Mouse (Mus musculus): ENCODE measurements around the gene Krt76. TPM values are rescaled to one million over a fixed set of nuclear protein-coding genes. Genes with fewer than 3 reads are reported as not detected.

Krt76 gene
- total and polyA plus RNA-seq, 3 experiments, result not detected

DNA sequence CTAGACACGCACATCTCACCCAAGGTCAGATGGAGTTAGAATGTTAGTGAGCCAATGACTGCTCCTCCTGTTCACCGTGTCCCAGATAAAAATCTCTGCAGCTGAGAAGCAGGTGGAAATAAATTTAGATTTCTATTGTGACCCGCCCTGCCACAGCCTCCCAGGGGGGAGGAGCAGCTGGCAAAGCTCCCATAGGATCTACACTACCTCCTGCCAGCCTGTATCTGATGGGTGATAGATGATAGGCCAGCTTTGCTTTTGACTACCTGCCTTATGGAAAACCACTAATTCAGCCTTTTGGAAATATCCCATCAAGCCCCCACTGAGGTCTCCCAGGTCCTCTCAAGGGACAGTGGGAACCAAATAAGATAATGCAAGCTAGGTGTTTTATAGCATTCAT, 37.0 kb downstream of the Krt76 start:
- Histone ChIP-seq H3K4me3 (ENCODE audit: control insufficient read depth in 1 of 2, insufficient read depth in 1 of 2, low read depth in 2 of 2, low read length in 2 of 2) (no peak overlapping the region), H3K9me3 (replicated peaks; ENCODE audit: insufficient read depth, low read length) (no peaks in the 10 kb centered on the region), H3K27me3 (ENCODE audit: control insufficient read depth in 1 of 2, insufficient read depth in 2 of 2, low read length in 2 of 2) (no peaks in the 10 kb centered on the region; a peak in 2 of 4 replicates), H3K4me1 (ENCODE audit: control insufficient read depth in 1 of 2, insufficient read depth in 2 of 2, low read length in 2 of 2) (no peaks in the 10 kb centered on the region), H3K27ac (ENCODE audit: control insufficient read depth, low read depth, low read length) (no peak overlapping the region), H3K9ac (ENCODE audit: control insufficient read depth, low read depth, low read length, poor library complexity, severe bottlenecking) (no peak overlapping the region), H3K79me2 (ENCODE audit: control insufficient read depth, insufficient read depth, low read length, poor library complexity) (no peaks in the 10 kb centered on the region), H3K36me3 (ENCODE audit: control insufficient read depth in 1 of 2, insufficient read depth in 2 of 2, low read length in 2 of 2) (no peaks in the 10 kb centered on the region)
- no peak for DNase-seq (ENCODE audit: low read depth, low spot score)
- TF ChIP-seq ZKSCAN1 (IDR thresholded peaks at IDR 0.05; ENCODE audit: low read depth, low read length), result no peak
- TF ChIP-seq ZMIZ1 (IDR thresholded peaks at IDR 0.05; ENCODE audit: low read depth, low read length), result no peak
- TF ChIP-seq GATA1 (IDR thresholded peaks at IDR 0.05; ENCODE audit: low read depth, low read length), result no peak
- TF ChIP-seq MAFK (IDR thresholded peaks at IDR 0.05; ENCODE audit: borderline replicate concordance, low read depth, low read length), result no peak
- no peak for TF ChIP-seq CHD2 (IDR thresholded peaks at IDR 0.05; ENCODE audit: low read length)
- TF ChIP-seq UBTF (IDR thresholded peaks at IDR 0.05; ENCODE audit: borderline replicate concordance, insufficient read depth, low read depth, low read length), result no peak
- no peak for TF ChIP-seq BHLHE40 (IDR thresholded peaks at IDR 0.05; ENCODE audit: borderline replicate concordance, low read depth, low read length)
- no peak for TF ChIP-seq MEF2A (IDR thresholded peaks at IDR 0.05; ENCODE audit: extremely low read depth, insufficient replicate concordance, low read depth, low read length, poor library complexity, severe bottlenecking)
- TF ChIP-seq MAZ (IDR thresholded peaks at IDR 0.05; ENCODE audit: low read depth, low read length), result no peak
- TF ChIP-seq TAL1 (IDR thresholded peaks at IDR 0.05; ENCODE audit: low read length), result no peak
- TF ChIP-seq CHD1 (IDR thresholded peaks at IDR 0.05; ENCODE audit: low read depth, low read length), result no peak
- TF ChIP-seq POLR2A (IDR thresholded peaks at IDR 0.05; ENCODE audit: control insufficient read depth in 1 of 2, insufficient read depth in 1 of 2, low read depth in 1 of 2, low read length in 2 of 2, poor library complexity in 1 of 2), result no peak
- no peak for TF ChIP-seq EP300 (IDR thresholded peaks at IDR 0.05; ENCODE audit: low read depth in 1 of 2, low read length in 2 of 2)
- no peak for TF ChIP-seq POLR2AphosphoS2 (IDR thresholded peaks at IDR 0.05; ENCODE audit: low read length)

DNA sequence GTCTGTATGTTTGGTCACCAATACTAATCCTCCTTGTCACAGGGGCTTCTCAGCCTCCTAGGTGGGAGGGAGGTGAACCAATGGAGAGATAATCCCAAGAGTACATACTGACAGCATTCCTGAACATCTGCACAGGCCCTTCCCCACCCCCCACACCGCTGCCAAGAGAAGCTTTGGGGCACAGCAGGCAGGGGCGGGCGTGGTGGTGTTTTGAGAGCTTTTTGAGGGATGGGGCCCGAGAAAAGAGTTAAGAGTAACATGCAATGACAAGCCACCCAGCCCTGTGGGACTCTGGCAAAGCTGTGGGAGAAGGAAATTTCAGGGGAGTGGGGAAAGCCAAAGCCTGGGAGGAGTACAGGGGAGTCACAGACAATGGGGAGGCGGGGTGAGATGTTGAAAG, 38.4 kb downstream of the Krt76 start:
- Histone ChIP-seq H3K9ac (ENCODE audit: control insufficient read depth, low read depth, low read length, poor library complexity, severe bottlenecking) (no peak overlapping the region), H3K79me2 (ENCODE audit: control insufficient read depth, insufficient read depth, low read length, poor library complexity) (no peaks in the 10 kb centered on the region), H3K27me3 (ENCODE audit: control insufficient read depth in 1 of 2, insufficient read depth in 2 of 2, low read length in 2 of 2) (peaks cover 0 to 4% of the 10 kb centered on the region in 2 experiments; a peak in 2 of 4 replicates), H3K27ac (ENCODE audit: control insufficient read depth, low read depth, low read length) (no peak overlapping the region), H3K9me3 (replicated peaks; ENCODE audit: insufficient read depth, low read length) (no peaks in the 10 kb centered on the region), H3K4me1 (ENCODE audit: control insufficient read depth in 1 of 2, insufficient read depth in 2 of 2, low read length in 2 of 2) (no peaks in the 10 kb centered on the region), H3K36me3 (ENCODE audit: control insufficient read depth in 1 of 2, insufficient read depth in 2 of 2, low read length in 2 of 2) (no peaks in the 10 kb centered on the region), H3K4me3 (ENCODE audit: control insufficient read depth in 1 of 2, insufficient read depth in 1 of 2, low read depth in 2 of 2, low read length in 2 of 2) (no peak overlapping the region)
- TF ChIP-seq HCFC1 (IDR thresholded peaks at IDR 0.05; ENCODE audit: low read depth, low read length), result no peak
- DNase-seq (ENCODE audit: low read depth, low spot score), result no peak

DNA sequence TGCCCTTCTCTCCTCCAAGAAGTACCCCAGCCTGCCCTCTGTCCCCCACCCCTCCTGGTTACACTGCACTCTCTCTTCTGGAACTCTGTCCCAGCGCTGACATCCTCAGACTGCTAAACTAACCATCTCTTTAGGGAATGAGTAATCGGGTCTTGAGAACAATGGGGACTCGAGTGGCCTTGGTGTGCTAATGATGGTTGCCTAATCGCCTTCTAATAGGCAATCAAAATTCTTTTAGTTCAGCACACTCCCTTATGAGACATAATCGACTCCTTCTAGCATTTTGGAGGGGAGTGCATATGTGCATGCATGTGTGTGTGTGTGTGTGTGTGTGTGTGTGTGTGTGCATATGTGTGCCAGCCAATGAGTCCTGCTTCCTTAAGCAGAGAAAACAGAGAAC, 40.1 kb downstream of the Krt76 start:
- H3K79me2 ChIP-seq (ENCODE audit: control insufficient read depth, insufficient read depth, low read length, poor library complexity), result no peaks in the 10 kb centered on the region
- H3K4me3 ChIP-seq (ENCODE audit: control insufficient read depth in 1 of 2, insufficient read depth in 1 of 2, low read depth in 2 of 2, low read length in 2 of 2), result no peak overlapping the region
- TF ChIP-seq ZNF384 (IDR thresholded peaks at IDR 0.05; ENCODE audit: low read depth, low read length) (no peak), CTCF (IDR thresholded peaks at IDR 0.05 in 2 of 3, conservative IDR thresholded peaks at IDR 0.05 in 1 of 3; ENCODE audit: control insufficient read depth in 1 of 3, insufficient read depth in 1 of 3, low read depth in 2 of 3, low read length in 3 of 3, poor library complexity in 1 of 3, severe bottlenecking in 1 of 3) (no peak), JUND (IDR thresholded peaks at IDR 0.05; ENCODE audit: low read depth, low read length) (no peak), GATA1 (IDR thresholded peaks at IDR 0.05; ENCODE audit: low read depth, low read length) (no peak), TBP (IDR thresholded peaks at IDR 0.05; ENCODE audit: low read depth, low read length) (no peak), EP300 (IDR thresholded peaks at IDR 0.05; ENCODE audit: low read depth in 1 of 2, low read length in 2 of 2) (no peak), MAFK (IDR thresholded peaks at IDR 0.05; ENCODE audit: borderline replicate concordance, low read depth, low read length) (no peak), MAZ (IDR thresholded peaks at IDR 0.05; ENCODE audit: low read depth, low read length) (no peak), POLR2AphosphoS5 (IDR thresholded peaks at IDR 0.05; ENCODE audit: borderline replicate concordance, low read depth, low read length) (no peak), RAD21 (IDR thresholded peaks at IDR 0.05; ENCODE audit: low read depth, low read length) (no peak), ZC3H11A (IDR thresholded peaks at IDR 0.05; ENCODE audit: low read depth, low read length) (no peak), ETS1 (IDR thresholded peaks at IDR 0.05; ENCODE audit: low read depth, low read length) (no peak), TCF12 (IDR thresholded peaks at IDR 0.05; ENCODE audit: low read depth, low read length) (no peak), BHLHE40 (IDR thresholded peaks at IDR 0.05; ENCODE audit: borderline replicate concordance, low read depth, low read length) (no peak)
- H3K9me3 ChIP-seq (replicated peaks; ENCODE audit: insufficient read depth, low read length), result no peaks in the 10 kb centered on the region
- no peaks in the 10 kb centered on the region for H3K4me1 ChIP-seq (ENCODE audit: control insufficient read depth in 1 of 2, insufficient read depth in 2 of 2, low read length in 2 of 2)
- peaks cover 0 to 4% of the 10 kb centered on the region in 2 experiments; a peak in 2 of 4 replicates for H3K27me3 ChIP-seq (ENCODE audit: control insufficient read depth in 1 of 2, insufficient read depth in 2 of 2, low read length in 2 of 2)
- H3K36me3 ChIP-seq (ENCODE audit: control insufficient read depth in 1 of 2, insufficient read depth in 2 of 2, low read length in 2 of 2), result no peaks in the 10 kb centered on the region
- H3K9ac ChIP-seq (ENCODE audit: control insufficient read depth, low read depth, low read length, poor library complexity, severe bottlenecking), result no peak overlapping the region
- H3K27ac ChIP-seq (ENCODE audit: control insufficient read depth, low read depth, low read length), result no peak overlapping the region
- no peak for DNase-seq (ENCODE audit: low read depth, low spot score)

Measured in MEL (cell line).